Mouse (Mus musculus) liver, embryonic 14.5 days (tissue): ENCODE measurements around the gene Hist1h3b. TPM values are rescaled to one million over a fixed set of nuclear protein-coding genes. Genes with fewer than 3 reads are reported as not detected.
"Not testable (repeated sequence)": the region's sequence is repeated elsewhere in the genome, so short reads cannot be mapped to it uniquely, and the experiment has no call there.

Source experiments
- ATAC-seq: fragments of 200-750 bp; cut with Nextera tagmentation; 2 replicates; pipeline ENCODE4 v1.8.0; 2017; ENCODE audit warnings: moderate number of reproducible peaks, mild to moderate bottlenecking, moderate library complexity; ENCODE audit not compliant: insufficient read depth
- DNase-seq, 3 experiments: peaks; one replicate each; pipeline ENCODE4 v3.0.0-alpha.2; 2012 to 2013; ENCODE audit warnings: low read depth in 3 of 3, low spot score in 3 of 3
- H3K27ac ChIP-seq: fragments of 300-500 bp; sonication (generic); 2 replicates; pipeline ENCODE4 v1.5.1; 2014; ENCODE audit warnings: moderate library complexity, mild to moderate bottlenecking, control low read depth, inconsistent platforms
- H3K27me3 ChIP-seq: fragments of 300-500 bp; sonication (generic); 2 replicates; pipeline ENCODE4 v1.6.1; 2014; ENCODE audit warnings: mild to moderate bottlenecking, low read length, moderate library complexity; ENCODE audit not compliant: control insufficient read depth, insufficient read depth
- H3K36me3 ChIP-seq: fragments of 300-500 bp; sonication (generic); replicated peaks from 2 replicates; pipeline ENCODE4 v1.6.1; 2014; ENCODE audit warnings: low read depth; ENCODE audit not compliant: control insufficient read depth, insufficient read depth
- H3K4me1 ChIP-seq, 2 experiments: fragments of 200-500 bp in 1 of 2; fragments of 300-500 bp in 1 of 2; sonication (generic) in 1 of 2; replicated peaks; 2 replicates each; pipeline ENCODE4 v1.6.1; 2012 to 2014; ENCODE audit warnings: antibody characterized with exemption in 1 of 2, inconsistent platforms in 1 of 2, low read length in 1 of 2; ENCODE audit not compliant: control insufficient read depth in 2 of 2, insufficient read depth in 2 of 2
- H3K4me2 ChIP-seq: fragments of 300-500 bp; sonication (generic); 2 replicates; pipeline ENCODE4 v1.6.1; 2014; ENCODE audit warnings: low read depth, mild to moderate bottlenecking, control low read depth, moderate library complexity
- H3K4me3 ChIP-seq, 2 experiments: fragments of 200-500 bp in 1 of 2; fragments of 300-500 bp in 1 of 2; sonication (generic) in 1 of 2; 2 replicates each; pipeline ENCODE4 v1.5.1; 2012 to 2014; ENCODE audit warnings: low read depth in 2 of 2, low read length in 2 of 2, mild to moderate bottlenecking in 2 of 2, control low read depth in 1 of 2, inconsistent platforms in 1 of 2, moderate library complexity in 1 of 2; ENCODE audit not compliant: insufficient read depth in 1 of 2
- H3K9ac ChIP-seq: fragments of 300-500 bp; sonication (generic); replicated peaks from 2 replicates; pipeline ENCODE4 v1.6.1; 2014; ENCODE audit warnings: mild to moderate bottlenecking, control low read depth, moderate library complexity
- H3K9me3 ChIP-seq: fragments of 300-500 bp; sonication (generic); 2 replicates; pipeline ENCODE4 v1.6.1; 2016; ENCODE audit warnings: low read length, mixed read lengths; ENCODE audit not compliant: control insufficient read depth
- CTCF ChIP-seq: IDR thresholded peaks from 2 replicates; pipeline ENCODE4 v1.5.1; 2016; ENCODE audit warnings: antibody characterized with exemption, low read depth, control low read depth
- EP300 ChIP-seq: IDR thresholded peaks from 2 replicates; pipeline ENCODE4 v1.6.1; 2016; ENCODE audit warnings: antibody characterized with exemption, low read depth
- WGBS: fragments of 180-500 bp; shearing (Covaris S2); extraction: QIAGEN DNeasy Blood & Tissue Kit; methylation state at CpG from one replicate; pipeline ENCODE4 v1.1.7; 2014; ENCODE audit not compliant: insufficient replicate concordance; 5-methylcytosine and 5-hydroxymethylcytosine counted together
- polyA plus RNA-seq, 2 experiments: library from polyadenylated mRNA; depleted of rRNA in 1 of 2; stranded (reverse) in 1 of 2; unstranded in 1 of 2; fragments of >200 nt; fragmentation: Nextera tagmentation in 1 of 2; extraction: Ambion mirVana in 1 of 2; gene quantifications; 2 replicates each; pipeline versions ENCODE4 v1.2.1 to v1.2.3; 2012 to 2014

Hist1h3b gene
- polyA plus RNA-seq (2012; rRNA removed), result 40.0 and 45.7 TPM in 2 replicates
- polyA plus RNA-seq (2014; fragmentation: Nextera tagmentation; extraction: Ambion mirVana), result 8.9 and 11.4 TPM in 2 replicates

DNA sequence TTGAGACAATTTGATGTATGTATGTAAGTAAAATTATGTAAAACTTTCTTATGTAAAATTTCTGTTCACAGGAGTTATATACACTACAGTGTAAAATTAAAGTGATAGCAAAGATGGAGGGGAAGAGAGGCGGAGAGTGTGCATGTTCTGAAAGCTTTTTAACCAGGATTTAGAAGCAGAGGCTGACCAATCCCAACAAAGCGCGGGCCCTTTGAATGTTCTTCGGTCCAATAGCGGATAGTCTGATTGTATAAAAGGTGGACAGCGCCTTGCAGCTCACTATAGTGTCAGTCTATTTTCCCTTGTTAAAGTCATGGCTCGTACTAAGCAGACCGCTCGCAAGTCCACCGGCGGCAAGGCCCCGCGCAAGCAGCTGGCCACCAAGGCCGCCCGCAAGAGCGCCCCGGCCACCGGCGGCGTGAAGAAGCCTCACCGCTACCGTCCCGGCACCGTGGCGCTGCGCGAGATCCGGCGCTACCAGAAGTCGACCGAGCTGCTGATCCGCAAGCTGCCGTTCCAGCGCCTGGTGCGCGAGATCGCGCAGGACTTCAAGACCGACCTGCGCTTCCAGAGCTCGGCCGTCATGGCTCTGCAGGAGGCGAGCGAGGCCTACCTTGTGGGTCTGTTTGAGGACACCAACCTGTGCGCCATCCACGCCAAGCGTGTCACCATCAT lies at the start of gene Hist1h3b:
TSS of gene Hist1h3b (plus strand) at position 201 of the 675 bp plus-strand sequence.
- not testable (repeated sequence) for H3K9me3 ChIP-seq, H3K27me3 ChIP-seq, H3K36me3 ChIP-seq
- TF ChIP-seq EP300, result peak; percentile 41
- Histone ChIP-seq H3K4me1 (peaks cover 29 to 30% of the 10 kb centered on the region in 2 experiments), H3K4me2 (peak within 1 kb of the TSS; percentile 78), H3K27ac (peak within 1 kb of the TSS; percentile 99), H3K9ac (peak within 1 kb of the TSS; percentile 96), H3K4me3 (peak within 1 kb of the TSS; percentile 61 to 64)
- DNase-seq (peak; percentile 96 to 98 (median 96)), ATAC-seq (peak; percentile 73)
- WGBS, result 1% methylated on average over 18 of the region's 47 CpGs

DNA sequence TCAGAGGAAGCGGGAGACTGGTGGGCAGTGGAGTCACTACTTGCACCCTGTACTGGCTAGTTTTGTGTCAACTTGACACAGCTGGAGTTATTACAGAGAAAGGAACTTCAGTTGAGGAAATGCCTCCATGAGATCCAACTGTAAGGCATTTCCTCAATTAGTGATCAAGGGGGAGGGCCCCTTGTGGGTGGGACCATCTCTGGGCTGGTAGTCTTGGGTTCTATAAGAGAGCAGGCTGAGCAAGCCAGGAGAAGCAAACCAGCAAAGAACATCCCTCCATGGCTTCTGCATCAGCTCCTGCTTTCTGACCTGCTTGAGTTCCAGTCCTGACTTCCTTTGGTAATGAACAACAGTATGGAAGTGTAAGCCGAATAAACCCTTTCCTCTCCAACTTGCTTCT lies 49.3 kb upstream of the Hist1h3b start:
- H3K27me3 ChIP-seq, H3K4me3 ChIP-seq, H3K9me3 ChIP-seq, H3K9ac ChIP-seq, H3K4me2 ChIP-seq, DNase-seq, ATAC-seq, H3K36me3 ChIP-seq, H3K27ac ChIP-seq: not testable (repeated sequence)
- H3K4me1 ChIP-seq, result peaks cover 12 to 13% of the 10 kb centered on the region in 2 experiments
- 72% methylated on average over 2 of the region's 2 CpGs for WGBS

DNA sequence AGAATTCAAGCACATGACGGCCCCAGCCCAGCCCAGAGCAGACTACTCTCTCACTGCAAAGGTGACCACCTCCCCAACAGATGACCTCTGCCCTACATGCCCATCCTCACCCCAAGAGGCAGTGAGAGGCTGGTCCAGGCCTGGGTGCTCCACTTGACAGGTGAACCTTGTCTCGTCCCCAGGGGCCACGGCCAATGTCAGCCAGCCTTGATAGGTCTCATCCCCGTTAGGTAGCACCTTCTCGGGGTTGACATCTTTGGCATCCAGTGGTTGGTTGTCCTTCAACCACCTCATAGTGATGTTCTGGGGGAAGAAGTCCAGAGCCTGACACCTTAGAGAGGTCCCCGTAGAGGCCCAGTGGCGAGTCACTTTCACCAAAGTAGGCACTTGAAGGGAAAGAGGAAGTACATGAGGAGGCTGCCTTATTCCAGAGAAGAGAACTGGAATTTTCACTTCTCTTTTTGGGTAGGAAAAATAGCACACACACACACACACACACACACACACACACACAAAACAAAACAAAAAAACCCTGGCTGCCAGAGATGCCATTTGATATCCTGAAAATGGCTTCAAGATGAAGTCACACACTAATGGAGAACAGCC lies 46.2 kb upstream of the Hist1h3b start:
- H3K27me3 ChIP-seq, result peaks cover 3% of the 10 kb centered on the region
- no peaks in the 10 kb centered on the region for H3K9me3 ChIP-seq
- TF ChIP-seq CTCF (no peak), EP300 (no peak)
- no peak overlapping the region for H3K4me3 ChIP-seq
- no peaks in the 10 kb centered on the region for H3K36me3 ChIP-seq
- no peak overlapping the region for H3K9ac ChIP-seq
- DNase-seq (no peak), ATAC-seq (no peak)
- peaks cover 4 to 9% of the 10 kb centered on the region in 2 experiments for H3K4me1 ChIP-seq
- H3K4me2 ChIP-seq, result no peak overlapping the region
- WGBS, result 68% methylated on average over 7 of the region's 7 CpGs
- H3K27ac ChIP-seq, result no peak overlapping the region

DNA sequence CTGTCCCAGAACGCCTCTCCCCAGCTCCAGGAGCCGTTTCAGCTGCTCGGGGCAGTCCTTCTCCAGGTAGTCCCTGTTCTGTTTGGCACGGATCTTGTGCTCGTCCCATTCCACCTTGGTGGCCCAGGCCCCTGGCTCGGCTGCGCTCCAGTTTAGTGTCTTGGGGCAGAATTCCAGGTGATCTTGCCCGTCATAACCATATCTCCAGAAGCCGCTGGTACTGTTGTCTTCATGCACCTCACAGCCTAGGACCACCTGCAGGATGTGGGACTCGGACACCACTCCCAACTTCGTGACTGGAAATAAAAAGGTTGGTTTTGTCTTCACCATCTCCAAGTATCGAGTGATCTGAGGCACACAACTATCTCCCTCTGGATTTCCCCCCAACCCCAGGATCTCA lies 45.3 kb upstream of the Hist1h3b start:
- no peaks in the 10 kb centered on the region for H3K36me3 ChIP-seq
- ATAC-seq (no peak), DNase-seq (no peak)
- peaks cover 6% of the 10 kb centered on the region for H3K27me3 ChIP-seq
- H3K27ac ChIP-seq, result no peak overlapping the region
- H3K4me1 ChIP-seq, result peaks cover 2 to 7% of the 10 kb centered on the region in 2 experiments; a peak in 2 of 4 replicates
- no peak for TF ChIP-seq EP300
- no peak for TF ChIP-seq CTCF
- H3K4me3 ChIP-seq, result no peak overlapping the region
- WGBS, result 77% methylated on average over 12 of the region's 12 CpGs
- no peak overlapping the region for H3K4me2 ChIP-seq
- H3K9me3 ChIP-seq, result no peaks in the 10 kb centered on the region
- H3K9ac ChIP-seq, result no peak overlapping the region

DNA sequence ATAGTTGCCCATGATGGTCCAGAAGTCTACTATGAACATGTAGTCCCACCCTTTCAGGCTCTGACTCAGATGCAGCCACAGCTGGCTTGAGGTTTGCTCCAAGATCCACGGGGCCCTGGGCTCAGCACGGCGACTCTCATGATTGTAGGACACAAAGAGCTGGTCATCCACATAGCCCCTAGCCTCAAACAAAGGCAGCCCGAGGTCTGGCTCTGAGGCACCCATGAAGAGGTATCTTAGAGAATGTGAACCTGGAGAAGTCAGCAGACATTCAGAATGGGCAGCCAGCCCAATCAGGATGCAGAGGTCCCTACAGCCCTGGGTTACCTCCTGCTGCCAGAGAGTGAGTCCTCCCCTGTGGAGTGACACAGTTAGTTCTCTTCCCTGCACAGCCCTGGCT lies 44.0 kb upstream of the Hist1h3b start:
- H3K27me3 ChIP-seq, result peaks cover 6% of the 10 kb centered on the region
- no peak for TF ChIP-seq EP300
- TF ChIP-seq CTCF, result no peak
- H3K27ac ChIP-seq, result no peak overlapping the region
- peaks cover 2 to 9% of the 10 kb centered on the region in 2 experiments; a peak in 2 of 4 replicates for H3K4me1 ChIP-seq
- no peaks in the 10 kb centered on the region for H3K36me3 ChIP-seq
- 69% methylated on average over 4 of the region's 4 CpGs for WGBS
- ATAC-seq (no peak), DNase-seq (no peak)
- H3K9me3 ChIP-seq, result no peaks in the 10 kb centered on the region
- no peak overlapping the region for H3K4me2 ChIP-seq
- H3K9ac ChIP-seq, result no peak overlapping the region
- no peak overlapping the region for H3K4me3 ChIP-seq
